Mouse (Mus musculus): ENCODE measurements around the gene Fcgr3. TPM values are rescaled to one million over a fixed set of nuclear protein-coding genes. Genes with fewer than 3 reads are reported as not detected.
A peak's percentile ranks its signal among the peaks of the same experiment; 100 is the strongest.
"Not testable (repeated sequence)": the region's sequence is repeated elsewhere in the genome, so short reads cannot be mapped to it uniquely, and the experiment has no call there.

Gene Fcgr3
- polyA plus RNA-seq, 1 experiment from 2014 or later = 11.1 TPM

DNA sequence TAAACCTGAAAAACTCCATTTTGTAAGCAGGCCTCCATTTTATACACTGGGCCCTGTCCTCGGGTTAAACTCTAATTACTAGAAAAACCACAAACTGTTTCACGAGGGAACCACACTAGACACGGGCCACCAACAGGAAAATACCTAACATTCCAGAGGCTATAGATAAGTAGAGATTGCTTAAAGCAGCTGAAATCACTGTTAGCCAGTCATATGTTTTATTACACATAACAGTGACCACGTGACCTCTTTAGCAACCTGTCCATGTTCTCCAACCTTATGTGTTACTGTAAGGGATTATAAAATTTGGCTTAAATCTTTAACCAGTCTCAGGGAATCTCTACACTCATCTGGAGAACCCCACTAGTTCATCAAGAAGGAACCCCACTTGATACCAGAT lies 29.7 kb upstream of the Fcgr3 start:
- no peaks in the 10 kb centered on the region for H3K27me3 ChIP-seq (ENCODE audit: control insufficient read depth, insufficient read depth, low read length)
- no peak overlapping the region for H3K4me2 ChIP-seq (replicated peaks; ENCODE audit: low read depth, low read length)
- no peak overlapping the region for H3K4me3 ChIP-seq (ENCODE audit: low read depth, low read length)
- no peaks in the 10 kb centered on the region for H3K36me3 ChIP-seq (ENCODE audit: control insufficient read depth, insufficient read depth, low read length)
- no peak overlapping the region for H3K9ac ChIP-seq (replicated peaks; ENCODE audit: low read depth, low read length)
- no peak for ATAC-seq (ENCODE audit: insufficient number of reproducible peaks, insufficient read depth, low FRiP score, low read depth)
- H3K27ac ChIP-seq (ENCODE audit: low read length) = no peak overlapping the region
- WGBS = 62% methylated on average over 4 of the region's 4 CpGs
- 0 out of 2 replicates have a peak, but pooled peaks cover 2% of the 10 kb centered on the region for H3K4me1 ChIP-seq (ENCODE audit: control insufficient read depth, insufficient read depth, low read length)
- no peaks in the 10 kb centered on the region for H3K9me3 ChIP-seq (ENCODE audit: control insufficient read depth, low read depth, low read length)

DNA sequence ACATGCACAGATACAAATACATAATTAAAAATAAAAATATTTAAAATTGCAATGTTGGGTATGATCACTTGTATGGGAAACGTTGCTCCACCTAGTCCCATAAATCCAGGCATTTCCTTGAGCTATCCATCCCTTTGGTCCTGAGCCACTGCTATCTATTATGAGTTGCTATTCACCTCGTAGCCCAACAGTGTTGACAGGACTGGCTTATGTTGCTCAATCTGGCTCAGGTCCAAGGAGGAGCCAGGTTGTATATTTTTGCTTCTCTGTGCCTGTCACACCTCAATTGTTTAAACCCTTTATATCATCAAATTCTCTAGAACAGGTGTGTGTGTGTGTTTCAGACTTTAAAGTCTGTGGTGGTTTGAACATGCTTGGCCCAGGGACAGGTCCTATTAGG lies 26.0 kb upstream of the Fcgr3 start:
- no peak for ATAC-seq (ENCODE audit: insufficient number of reproducible peaks, insufficient read depth, low FRiP score, low read depth)
- Histone ChIP-seq H3K4me2 (replicated peaks; ENCODE audit: low read depth, low read length) (no peak overlapping the region), H3K27me3 (ENCODE audit: control insufficient read depth, insufficient read depth, low read length) (0 out of 2 replicates have a peak, but pooled peaks cover 1% of the 10 kb centered on the region), H3K9ac (replicated peaks; ENCODE audit: low read depth, low read length) (no peak overlapping the region), H3K4me3 (ENCODE audit: low read depth, low read length) (no peak overlapping the region), H3K27ac (ENCODE audit: low read length) (no peak overlapping the region), H3K36me3 (ENCODE audit: control insufficient read depth, insufficient read depth, low read length) (no peaks in the 10 kb centered on the region), H3K4me1 (ENCODE audit: control insufficient read depth, insufficient read depth, low read length) (no peaks in the 10 kb centered on the region), H3K9me3 (ENCODE audit: control insufficient read depth, low read depth, low read length) (no peaks in the 10 kb centered on the region)
- WGBS = 56% methylated on average over 2 of the region's 2 CpGs

DNA sequence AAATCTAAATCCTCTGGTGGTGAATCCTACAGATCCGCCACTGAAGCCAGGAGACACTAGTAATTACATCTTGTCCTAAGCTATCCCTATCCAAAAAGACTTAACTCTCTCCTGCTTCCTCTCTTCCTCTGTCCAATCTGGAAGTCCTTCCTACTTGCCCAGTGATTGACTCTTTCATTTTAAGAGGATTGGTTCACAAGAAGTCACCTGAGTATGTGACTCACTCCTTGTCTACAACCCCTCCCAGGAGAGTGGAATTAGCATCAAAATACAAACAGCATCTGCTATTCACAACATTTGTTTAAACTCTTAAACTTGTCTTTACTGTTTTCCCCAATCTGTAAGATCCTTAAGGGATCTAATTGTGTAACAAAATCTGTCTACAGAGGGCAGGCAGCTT lies 25.2 kb upstream of the Fcgr3 start:
- no peak for ATAC-seq (ENCODE audit: insufficient number of reproducible peaks, insufficient read depth, low FRiP score, low read depth)
- 93% methylated on average over 1 of the region's 1 CpGs for WGBS
- Histone ChIP-seq H3K27me3 (ENCODE audit: control insufficient read depth, insufficient read depth, low read length) (0 out of 2 replicates have a peak, but pooled peaks cover 3% of the 10 kb centered on the region), H3K4me1 (ENCODE audit: control insufficient read depth, insufficient read depth, low read length) (no peaks in the 10 kb centered on the region), H3K9ac (replicated peaks; ENCODE audit: low read depth, low read length) (no peak overlapping the region), H3K4me3 (ENCODE audit: low read depth, low read length) (no peak overlapping the region), H3K4me2 (replicated peaks; ENCODE audit: low read depth, low read length) (no peak overlapping the region), H3K27ac (ENCODE audit: low read length) (no peak overlapping the region), H3K36me3 (ENCODE audit: control insufficient read depth, insufficient read depth, low read length) (no peaks in the 10 kb centered on the region), H3K9me3 (ENCODE audit: control insufficient read depth, low read depth, low read length) (no peaks in the 10 kb centered on the region)

DNA sequence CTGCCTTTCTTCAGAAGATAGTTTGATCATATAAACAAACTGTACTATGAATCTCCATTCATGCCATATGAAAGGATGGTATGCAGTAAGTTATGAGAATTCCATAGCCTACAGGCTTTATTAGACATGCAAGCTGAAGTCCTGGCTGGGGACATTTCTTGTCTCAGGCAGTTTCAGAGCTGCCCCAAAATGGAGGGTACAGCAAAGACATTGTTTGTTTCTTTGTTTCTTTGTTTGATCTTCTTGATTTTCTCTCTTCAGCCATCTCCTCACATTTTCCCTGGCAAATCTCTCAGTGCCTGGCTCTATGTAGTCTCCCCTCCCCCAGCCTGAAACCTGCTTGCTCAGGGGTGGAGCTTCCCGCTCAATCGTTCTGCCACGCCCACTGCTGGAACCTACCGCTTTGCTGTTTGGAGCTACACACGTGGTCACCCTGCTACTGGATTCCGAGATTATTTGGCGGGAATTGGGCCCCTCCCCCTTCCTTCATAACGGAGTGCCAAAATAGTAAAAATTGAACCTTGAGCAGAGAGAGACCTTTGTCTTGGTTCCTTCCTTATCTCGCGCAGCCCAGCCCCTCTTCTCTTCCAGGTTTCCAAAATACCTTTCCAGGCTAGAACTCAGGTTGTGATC lies 23.6 kb upstream of the Fcgr3 start:
- H3K36me3 ChIP-seq (ENCODE audit: control insufficient read depth, insufficient read depth, low read length); H3K9ac ChIP-seq (replicated peaks; ENCODE audit: low read depth, low read length); H3K27ac ChIP-seq (ENCODE audit: low read length); H3K27me3 ChIP-seq (ENCODE audit: control insufficient read depth, insufficient read depth, low read length); H3K9me3 ChIP-seq (ENCODE audit: control insufficient read depth, low read depth, low read length); H3K4me1 ChIP-seq (ENCODE audit: control insufficient read depth, insufficient read depth, low read length); H3K4me3 ChIP-seq (ENCODE audit: low read depth, low read length); ATAC-seq (ENCODE audit: insufficient number of reproducible peaks, insufficient read depth, low FRiP score, low read depth): not testable (repeated sequence)
- WGBS = 4% methylated on average over 10 of the region's 10 CpGs
- peak overlapping the region; percentile 22; the same call in 1 of the 2 replicates for H3K4me2 ChIP-seq (replicated peaks; ENCODE audit: low read depth, low read length)

DNA sequence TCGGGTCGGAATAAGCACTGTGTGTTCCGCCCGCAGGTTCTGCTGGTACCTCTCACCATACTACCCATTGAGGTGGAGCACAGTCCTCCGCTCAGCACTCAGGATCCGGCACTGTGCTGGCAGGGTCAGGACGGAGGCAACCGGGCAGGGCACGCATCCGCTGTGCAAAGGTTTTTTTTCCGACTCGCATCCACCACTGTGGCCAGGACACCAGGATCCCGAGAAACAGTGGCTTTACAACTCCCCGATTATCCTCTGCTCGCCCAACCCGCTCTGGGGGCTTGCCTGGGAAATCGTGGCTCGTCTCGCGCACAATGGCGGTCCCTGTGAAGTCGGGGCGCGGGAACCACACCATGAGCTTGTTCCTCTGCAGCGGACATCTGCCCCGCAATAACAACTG lies 21.0 kb upstream of the Fcgr3 start:
- Histone ChIP-seq H3K9me3 (ENCODE audit: control insufficient read depth, low read depth, low read length) (no peaks in the 10 kb centered on the region), H3K27ac (ENCODE audit: low read length) (no peak overlapping the region), H3K4me3 (ENCODE audit: low read depth, low read length) (peak overlapping the region; percentile 38), H3K4me1 (ENCODE audit: control insufficient read depth, insufficient read depth, low read length) (no peaks in the 10 kb centered on the region), H3K9ac (replicated peaks; ENCODE audit: low read depth, low read length) (peak overlapping the region; percentile 3; the same call in 1 of the 2 replicates), H3K36me3 (ENCODE audit: control insufficient read depth, insufficient read depth, low read length) (no peaks in the 10 kb centered on the region), H3K4me2 (replicated peaks; ENCODE audit: low read depth, low read length) (peak overlapping the region; percentile 78), H3K27me3 (ENCODE audit: control insufficient read depth, insufficient read depth, low read length) (0 out of 2 replicates have a peak, but pooled peaks cover 5% of the 10 kb centered on the region)
- under 1% methylated on average over 26 of the region's 26 CpGs for WGBS
- ATAC-seq (ENCODE audit: insufficient number of reproducible peaks, insufficient read depth, low FRiP score, low read depth) = no peak

DNA sequence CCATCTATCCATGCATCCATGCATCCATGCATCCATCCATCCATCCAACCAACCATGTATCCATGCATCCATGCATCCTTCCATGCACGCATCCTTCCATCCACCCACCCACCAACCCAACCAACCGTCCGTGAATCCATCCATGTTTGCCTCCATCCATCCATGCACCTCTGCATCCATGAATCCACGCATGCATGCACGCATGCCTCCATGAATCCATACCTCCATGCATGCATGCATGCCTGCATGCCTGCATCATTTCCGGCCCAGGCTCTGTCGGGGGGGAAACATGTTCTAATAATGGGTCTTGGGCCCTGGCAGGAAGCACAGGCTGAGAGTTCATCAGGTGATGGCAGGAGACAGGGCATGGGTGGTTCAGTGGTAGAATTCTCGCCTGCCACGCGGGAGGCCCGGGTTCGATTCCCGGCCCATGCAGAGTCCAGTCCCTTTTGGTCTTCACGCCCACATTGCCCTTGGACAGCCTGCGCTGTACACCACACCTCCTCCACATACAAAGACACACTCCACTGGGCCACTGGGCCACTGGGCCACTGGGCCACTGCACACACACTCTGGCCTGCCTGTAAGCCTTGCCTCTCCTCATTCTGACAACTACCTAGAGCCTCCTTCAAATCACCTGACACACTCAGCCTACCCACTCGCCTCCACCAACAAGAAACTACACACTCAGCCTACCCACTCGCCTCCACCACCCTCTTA lies 16.9 kb upstream of the Fcgr3 start:
- H3K9ac ChIP-seq (replicated peaks; ENCODE audit: low read depth, low read length); H3K4me2 ChIP-seq (replicated peaks; ENCODE audit: low read depth, low read length); H3K4me3 ChIP-seq (ENCODE audit: low read depth, low read length); H3K27me3 ChIP-seq (ENCODE audit: control insufficient read depth, insufficient read depth, low read length); H3K9me3 ChIP-seq (ENCODE audit: control insufficient read depth, low read depth, low read length); H3K27ac ChIP-seq (ENCODE audit: low read length); H3K36me3 ChIP-seq (ENCODE audit: control insufficient read depth, insufficient read depth, low read length); H3K4me1 ChIP-seq (ENCODE audit: control insufficient read depth, insufficient read depth, low read length): not testable (repeated sequence)
- 37% methylated on average over 9 of the region's 17 CpGs for WGBS
- ATAC-seq (ENCODE audit: insufficient number of reproducible peaks, insufficient read depth, low FRiP score, low read depth) = peak; percentile 10

DNA sequence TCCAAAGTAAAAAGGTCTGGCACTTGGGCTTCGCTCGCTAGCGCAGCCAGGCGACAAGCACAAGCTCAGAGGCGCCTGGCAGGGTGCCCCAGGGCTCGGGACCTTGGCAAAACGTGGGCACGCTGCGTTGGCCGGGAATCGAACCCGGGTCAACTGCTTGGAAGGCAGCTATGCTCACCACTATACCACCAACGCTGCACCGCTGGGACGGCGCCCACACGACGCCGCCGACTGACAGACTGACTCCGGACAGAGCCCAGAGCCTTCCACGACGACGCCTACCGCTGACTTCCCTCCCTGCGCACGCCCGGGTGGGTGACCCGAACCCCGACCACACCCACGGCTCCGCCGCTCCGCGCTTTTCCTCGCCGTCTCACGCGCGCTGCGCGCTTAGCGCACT lies 15.1 kb upstream of the Fcgr3 start:
- H3K27ac ChIP-seq (ENCODE audit: low read length); H3K4me1 ChIP-seq (ENCODE audit: control insufficient read depth, insufficient read depth, low read length); H3K36me3 ChIP-seq (ENCODE audit: control insufficient read depth, insufficient read depth, low read length); H3K27me3 ChIP-seq (ENCODE audit: control insufficient read depth, insufficient read depth, low read length); H3K4me2 ChIP-seq (replicated peaks; ENCODE audit: low read depth, low read length); H3K4me3 ChIP-seq (ENCODE audit: low read depth, low read length); H3K9ac ChIP-seq (replicated peaks; ENCODE audit: low read depth, low read length); H3K9me3 ChIP-seq (ENCODE audit: control insufficient read depth, low read depth, low read length): not testable (repeated sequence)
- WGBS = no CpG with 5 or more reads among the region's 43 CpGs
- ATAC-seq (ENCODE audit: insufficient number of reproducible peaks, insufficient read depth, low FRiP score, low read depth) = peak; percentile 43

DNA sequence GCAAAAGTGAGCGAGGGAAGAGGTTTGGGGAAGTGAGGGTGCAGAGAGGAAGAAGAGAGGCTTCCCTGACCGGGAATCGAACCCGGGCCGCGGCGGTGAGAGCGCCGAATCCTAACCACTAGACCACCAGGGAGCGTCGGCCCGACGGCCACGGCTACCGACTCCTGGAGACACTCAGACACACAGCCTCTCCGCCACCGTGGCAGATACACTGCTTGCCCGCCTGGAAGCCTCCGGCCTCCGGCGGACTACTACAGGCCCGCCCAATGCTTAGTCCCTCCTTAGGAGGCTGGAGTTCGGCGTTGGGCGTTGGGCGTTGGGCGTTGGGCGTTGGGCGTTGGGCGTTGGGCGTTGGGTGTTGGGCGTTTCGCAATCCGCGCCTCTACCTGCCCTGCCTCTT lies 14.6 kb upstream of the Fcgr3 start:
- not testable (repeated sequence) for H3K4me1 ChIP-seq (ENCODE audit: control insufficient read depth, insufficient read depth, low read length); H3K36me3 ChIP-seq (ENCODE audit: control insufficient read depth, insufficient read depth, low read length); H3K9ac ChIP-seq (replicated peaks; ENCODE audit: low read depth, low read length); H3K4me3 ChIP-seq (ENCODE audit: low read depth, low read length); H3K4me2 ChIP-seq (replicated peaks; ENCODE audit: low read depth, low read length); H3K9me3 ChIP-seq (ENCODE audit: control insufficient read depth, low read depth, low read length); H3K27ac ChIP-seq (ENCODE audit: low read length); H3K27me3 ChIP-seq (ENCODE audit: control insufficient read depth, insufficient read depth, low read length)
- 0% methylated on average over 1 of the region's 35 CpGs for WGBS
- ATAC-seq (ENCODE audit: insufficient number of reproducible peaks, insufficient read depth, low FRiP score, low read depth) = peak; percentile 46
